ENCODE assay signal across 28 mouse cellular contexts in genomic region chr1:126911277-126912060, GRCm38 (mm10).
DNase-seq lines count a peak whose midpoint lies in the region; ATAC-seq and TF ChIP-seq lines count a peak whose summit lies in the region.
"Had no signal": no experiment of that assay in that cellular context is flagged by ENCODE, and none has a peak within 500 bp of the region (broad histone marks: within the 10 kb centered on the region; RNA-seq: fewer than 3 reads in every experiment).

No protein-coding gene starts in this region.

- H3K9ac ChIP-seq in kidney, embryonic 16.5 days (replicated peaks; ENCODE audit: low read length) = no peak overlapping the region
- H3K9ac ChIP-seq in neural tube, embryonic 15.5 days (replicated peaks) = no peak overlapping the region
- no peak overlapping the region for H3K9ac ChIP-seq in lung, postnatal 0 days (replicated peaks; ENCODE audit: low read depth)
- H3K9ac ChIP-seq: heart, embryonic 13.5 days; hindbrain, embryonic 12.5 days; limb, embryonic 15.5 days; liver, embryonic 14.5 days; midbrain, embryonic 13.5 days had no signal

- H3K4me1 ChIP-seq in kidney, embryonic 16.5 days (ENCODE audit: insufficient read depth, low read length) = 0 out of 2 replicates have a peak, but pooled peaks cover 3% of the 10 kb centered on the region
- H3K4me1 ChIP-seq in neural tube, embryonic 15.5 days = 0 out of 2 replicates have a peak, but pooled peaks cover 4% of the 10 kb centered on the region
- H3K4me1 ChIP-seq in lung, postnatal 0 days (ENCODE audit: insufficient read depth, low read depth, low read length) = peaks cover 10% of the 10 kb centered on the region; the same call in 1 of the 2 replicates
- H3K4me1 ChIP-seq: heart, embryonic 13.5 days; hindbrain, embryonic 12.5 days had no signal

- H3K36me3 ChIP-seq in kidney, embryonic 16.5 days (ENCODE audit: insufficient read depth, low read length) = no peaks in the 10 kb centered on the region
- H3K36me3 ChIP-seq in neural tube, embryonic 15.5 days = no peaks in the 10 kb centered on the region
- no peaks in the 10 kb centered on the region for H3K36me3 ChIP-seq in lung, postnatal 0 days (ENCODE audit: insufficient read depth, low read length)
- H3K36me3 ChIP-seq: embryonic facial prominence, embryonic 10.5 days; G1E; heart, embryonic 13.5 days; hindbrain, embryonic 12.5 days; limb, embryonic 15.5 days; midbrain, embryonic 13.5 days had no signal

- no peaks in the 10 kb centered on the region for H3K27me3 ChIP-seq in kidney, embryonic 16.5 days (ENCODE audit: insufficient read depth, low read length)
- H3K27me3 ChIP-seq in neural tube, embryonic 15.5 days (replicated peaks) = no peaks in the 10 kb centered on the region; the same call in 1 of the 2 replicates
- H3K27me3 ChIP-seq in lung, postnatal 0 days (replicated peaks; ENCODE audit: insufficient read depth, low read length) = no peaks in the 10 kb centered on the region
- H3K27me3 ChIP-seq: heart, embryonic 13.5 days; hindbrain, embryonic 12.5 days; limb, embryonic 15.5 days; Patski had no signal

- no peaks in the 10 kb centered on the region for H3K9me3 ChIP-seq in kidney, embryonic 16.5 days (ENCODE audit: low read length)
- no peaks in the 10 kb centered on the region for H3K9me3 ChIP-seq in neural tube, embryonic 15.5 days (replicated peaks)
- no peaks in the 10 kb centered on the region for H3K9me3 ChIP-seq in lung, postnatal 0 days (ENCODE audit: low read length)
- H3K9me3 ChIP-seq: embryonic facial prominence, embryonic 10.5 days; heart, embryonic 13.5 days; hindbrain, embryonic 12.5 days; limb, embryonic 15.5 days; midbrain, embryonic 13.5 days had no signal

- TF ChIP-seq EP300 in lung, postnatal 0 days (IDR thresholded peaks at IDR 0.05) = no peak

- H3K4me3 ChIP-seq in kidney, embryonic 16.5 days (ENCODE audit: low read length) = no peak overlapping the region
- H3K4me3 ChIP-seq in neural tube, embryonic 15.5 days (replicated peaks) = no peak overlapping the region
- H3K4me3 ChIP-seq in lung, postnatal 0 days (ENCODE audit: low read depth, low read length) = no peak overlapping the region
- H3K4me3 ChIP-seq: embryonic facial prominence, embryonic 10.5 days; heart, adult 2 months; heart, embryonic 13.5 days; hindbrain, embryonic 12.5 days; limb, embryonic 15.5 days; midbrain, embryonic 13.5 days had no signal

- no peak overlapping the region for H3K27ac ChIP-seq in kidney, embryonic 16.5 days (ENCODE audit: low read length)
- 0 out of 2 replicates have a peak overlapping the region, but pooled peaks have one; percentile 3 for H3K27ac ChIP-seq in neural tube, embryonic 15.5 days (replicated peaks)
- no peak overlapping the region for H3K27ac ChIP-seq in lung, postnatal 0 days (ENCODE audit: low read length)
- H3K27ac ChIP-seq: embryonic facial prominence, embryonic 10.5 days; heart, adult 2 months; heart, embryonic 13.5 days; hindbrain, embryonic 12.5 days; limb, embryonic 15.5 days; liver, embryonic 14.5 days; midbrain, embryonic 13.5 days had no signal

- DNase-seq in kidney, adult 8-10 months = no peak
- no peak for DNase-seq in neural tube, embryonic 10.5 days (ENCODE audit: extremely low spot score, low spot score)
- peak; percentile 59 for DNase-seq in lung, postnatal 0 days (ENCODE audit: low spot score)
- no peak for DNase-seq in urinary bladder, adult 2 months (ENCODE audit: low spot score)
- DNase-seq: adrenal gland, adult 8-10 months; B cell, adult 2 months; cerebellum, adult 9-11 months; gastrocnemius, postnatal 25 days; heart, adult 2 months; heart, postnatal 14 days; kidney, adult 2 months; layer of hippocampus, adult 9-11 months; retina, postnatal 1 day; right cerebral cortex, postnatal 25 days; spleen, adult 18-20 months; thymus, postnatal 25 days had no signal

- ATAC-seq in kidney, embryonic 16.5 days (ENCODE audit: low FRiP score, low TSS enrichment) = 0 out of 2 replicates have a peak, but pooled peaks have one; percentile 39
- ATAC-seq in neural tube, embryonic 15.5 days (ENCODE audit: low FRiP score) = no peak
- peak; percentile 46; the same call in 1 of the 2 replicates for ATAC-seq in lung, postnatal 0 days
- no peak for ATAC-seq in frontal cortex, adult (ENCODE audit: low TSS enrichment)
- ATAC-seq: forebrain, embryonic 16.5 days; midbrain, embryonic 13.5 days; Patski had no signal

- WGBS in kidney, embryonic 16.5 days = 43% methylated on average over 12 of the region's 12 CpGs
- 49% methylated on average over 12 of the region's 12 CpGs for WGBS in neural tube, embryonic 15.5 days
- WGBS in lung, postnatal 0 days = 25% methylated on average over 12 of the region's 12 CpGs

- H3K4me2 ChIP-seq in kidney, embryonic 16.5 days (replicated peaks; ENCODE audit: low read depth, low read length) = no peak overlapping the region
- no peak overlapping the region for H3K4me2 ChIP-seq in neural tube, embryonic 15.5 days
- no peak overlapping the region for H3K4me2 ChIP-seq in lung, postnatal 0 days (replicated peaks; ENCODE audit: low read depth, low read length)
- H3K4me2 ChIP-seq: heart, embryonic 13.5 days; hindbrain, embryonic 12.5 days; limb, embryonic 15.5 days; midbrain, embryonic 13.5 days had no signal

- TF ChIP-seq CTCF in lung, postnatal 0 days (IDR thresholded peaks at IDR 0.05) = no peak

Comparison
In these comparisons a context has a peak if more than half of its experiments do, and no peak if none do; other contexts are left out.
1. ATAC-seq: peak in kidney, embryonic 16.5 days (single experiment) and lung, postnatal 0 days (single experiment); none in neural tube, embryonic 15.5 days (single experiment) and frontal cortex, adult (single experiment).